Mouse (Mus musculus): Measurements from ENCODE around the gene Cog1.

The Cog1 gene

DNA sequence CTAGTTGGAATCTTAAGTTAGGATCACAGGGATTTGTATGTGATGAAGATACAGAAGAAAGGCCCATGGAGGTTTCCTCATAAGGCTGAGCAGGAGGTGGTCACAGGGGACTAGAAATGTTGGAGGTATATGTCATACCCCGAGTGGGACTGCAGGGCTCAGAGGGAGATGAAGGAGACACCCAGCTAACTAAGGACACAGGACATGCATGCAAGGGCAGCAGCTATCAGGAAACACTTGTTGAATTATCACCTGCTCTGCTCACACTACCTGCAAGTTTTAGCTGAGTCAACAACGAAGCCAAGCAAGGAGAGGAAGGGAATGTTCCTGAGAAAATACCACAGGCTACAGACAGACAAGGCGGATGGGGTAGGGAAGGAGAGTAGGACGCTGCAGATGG, 18.7 kb downstream of the Cog1 start:
- no peak for DNase-seq

DNA sequence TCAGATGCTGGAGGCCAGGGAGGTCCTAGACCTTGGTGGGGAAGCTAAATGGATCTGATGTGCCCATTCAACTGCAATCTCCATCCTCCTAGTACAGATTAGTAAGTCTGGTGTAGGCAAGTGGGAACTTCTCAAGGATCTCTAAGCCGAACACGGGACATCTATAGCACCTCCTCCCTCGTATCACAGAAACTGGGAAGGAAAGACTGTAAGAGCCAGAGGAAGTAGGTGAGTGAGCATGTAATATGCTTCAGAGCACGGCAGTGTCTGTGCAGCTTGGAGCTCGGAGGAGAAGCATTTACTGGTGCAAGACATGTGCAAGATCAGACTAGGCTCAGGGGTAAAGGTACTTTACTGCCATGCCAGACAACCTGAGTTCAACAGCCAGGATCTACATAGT, 19.9 kb downstream of the Cog1 start:
- no peak for DNase-seq

DNA sequence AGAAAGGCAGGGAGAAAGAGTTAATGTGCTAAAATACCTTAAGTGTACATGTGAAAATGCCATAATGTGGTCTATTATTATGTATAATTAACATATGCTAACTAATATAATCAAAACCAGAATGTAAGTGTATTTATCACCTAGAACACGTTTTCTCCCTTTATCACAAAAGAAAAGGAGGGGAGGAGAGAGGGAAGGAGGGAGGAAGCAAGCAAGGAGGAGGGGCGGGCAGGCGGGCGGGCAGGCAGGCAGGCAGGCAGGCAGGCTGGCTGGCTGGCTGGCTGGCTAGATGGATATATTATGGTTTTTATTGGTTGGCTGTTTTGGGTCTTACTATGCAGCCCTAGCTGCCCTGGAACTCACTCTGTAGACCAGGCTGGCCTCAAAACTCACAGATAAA, 20.7 kb downstream of the Cog1 start:
- DNase-seq, result no peak

DNA sequence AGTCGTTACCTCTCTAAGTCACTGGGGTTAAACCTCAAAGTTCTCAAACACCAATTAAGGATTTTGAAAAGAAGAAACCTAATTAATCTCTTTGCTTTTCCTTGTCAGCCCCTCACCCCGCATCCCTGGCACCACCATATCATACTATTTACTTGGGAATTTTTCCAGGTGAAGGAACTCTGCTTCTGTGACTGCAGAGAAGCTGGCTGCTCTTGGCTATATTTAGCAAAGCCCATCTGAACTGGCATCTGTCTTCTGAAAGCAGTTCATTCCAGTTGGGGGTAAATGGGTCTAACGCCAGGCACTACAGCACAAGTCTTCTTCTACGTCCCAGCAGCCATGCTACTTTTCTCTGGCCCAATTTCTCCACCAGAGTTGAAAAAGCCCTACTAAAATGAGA, 24.6 kb downstream of the Cog1 start:
- DNase-seq, result no peak

DNA sequence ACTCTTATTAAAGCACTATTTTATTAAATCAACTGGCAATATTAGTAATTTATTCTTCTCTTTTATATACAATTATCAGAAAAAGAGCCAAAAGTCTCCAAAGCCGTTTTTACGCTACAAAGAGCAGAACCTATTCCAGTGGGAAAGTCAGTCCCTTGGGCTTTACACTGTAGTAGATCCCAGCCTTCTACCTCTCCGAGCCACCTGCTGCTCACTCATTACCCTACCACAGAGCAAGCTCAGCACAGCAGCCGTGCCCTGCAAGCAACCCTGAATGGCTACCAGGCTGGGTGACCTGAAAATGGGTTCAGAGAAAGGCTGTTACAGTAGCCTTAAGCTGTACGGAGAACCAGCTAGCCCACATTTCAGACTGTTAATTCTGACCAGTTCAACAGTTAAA, 25.6 kb downstream of the Cog1 start:
- DNase-seq, result no peak

DNA sequence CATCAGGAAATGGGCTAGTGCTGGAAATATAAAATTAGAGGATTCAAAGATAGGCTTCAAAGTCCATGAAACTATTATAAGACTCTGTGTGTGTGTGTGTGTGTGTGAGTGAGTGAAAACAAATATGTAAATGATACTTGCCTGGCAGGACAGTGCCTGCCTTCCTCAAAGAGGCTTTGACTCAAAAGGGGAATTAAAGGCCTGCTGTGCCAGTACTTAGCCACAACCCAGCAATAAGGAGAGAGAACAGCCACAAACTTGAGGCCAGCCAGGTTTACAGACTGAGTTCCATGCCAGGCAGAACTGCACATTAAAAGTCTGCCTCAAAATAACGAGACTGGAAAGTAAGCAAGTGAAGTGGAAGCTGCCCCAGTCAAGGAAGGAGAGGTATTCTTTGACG, 27.9 kb downstream of the Cog1 start:
- DNase-seq, result no peak

DNA sequence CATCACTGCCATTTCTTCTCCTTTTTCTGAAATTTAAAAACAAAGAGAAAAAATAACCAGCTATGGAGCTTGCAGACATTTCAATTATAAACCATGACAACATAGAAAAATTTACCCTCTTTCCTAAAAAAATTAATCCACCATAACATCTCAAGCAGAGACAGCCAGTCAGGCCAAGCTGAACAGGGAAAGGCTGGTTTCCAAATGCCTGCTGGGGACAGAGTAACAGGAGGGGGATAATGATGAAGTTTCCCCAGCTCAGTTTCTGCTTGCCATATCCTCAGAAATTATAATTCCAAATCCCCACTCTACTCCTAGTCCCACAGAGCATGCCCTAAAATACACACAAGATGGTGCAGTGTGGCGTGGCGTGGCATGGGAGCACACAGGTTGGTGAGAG, 28.4 kb downstream of the Cog1 start:
- DNase-seq, result no peak

DNA sequence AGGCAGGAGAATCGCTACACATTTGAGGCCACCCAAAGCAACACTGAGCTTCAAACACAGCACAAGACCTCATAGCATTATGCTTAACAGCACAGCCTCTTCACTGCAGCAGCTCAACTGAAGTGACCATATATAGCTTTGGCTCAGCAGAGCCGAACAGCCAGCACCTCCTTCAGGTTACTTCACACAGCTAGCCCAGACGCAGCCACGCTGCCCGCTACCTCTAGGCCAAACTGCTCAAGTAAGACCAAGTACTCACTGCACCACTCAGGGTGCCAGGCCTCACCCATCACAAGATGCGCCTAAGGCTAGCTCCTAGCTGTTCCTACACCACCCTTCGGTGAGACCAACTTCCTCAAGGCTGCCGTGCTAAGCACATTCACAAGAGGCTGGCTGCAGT, 29.4 kb downstream of the Cog1 start:
- DNase-seq, result no peak

DNA sequence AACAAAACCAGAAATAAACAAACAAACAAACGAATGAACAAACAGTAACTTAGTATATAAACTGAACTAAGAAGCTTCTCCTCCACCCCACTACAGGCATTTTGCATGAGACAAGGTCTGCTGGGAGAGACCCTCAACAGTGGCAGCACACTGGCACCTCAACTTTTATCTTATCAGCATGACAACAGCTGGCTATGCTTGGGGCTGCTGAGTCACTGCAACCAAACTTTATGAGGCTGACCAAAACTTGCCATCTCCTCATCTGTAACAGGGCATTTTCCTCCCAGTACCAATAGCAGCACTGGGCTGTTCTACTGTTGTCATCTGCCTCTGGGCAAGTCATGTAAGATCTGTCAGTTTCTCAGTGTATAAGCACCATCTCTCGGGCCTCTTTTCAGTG, 32.0 kb downstream of the Cog1 start:
- DNase-seq, result no peak

DNA sequence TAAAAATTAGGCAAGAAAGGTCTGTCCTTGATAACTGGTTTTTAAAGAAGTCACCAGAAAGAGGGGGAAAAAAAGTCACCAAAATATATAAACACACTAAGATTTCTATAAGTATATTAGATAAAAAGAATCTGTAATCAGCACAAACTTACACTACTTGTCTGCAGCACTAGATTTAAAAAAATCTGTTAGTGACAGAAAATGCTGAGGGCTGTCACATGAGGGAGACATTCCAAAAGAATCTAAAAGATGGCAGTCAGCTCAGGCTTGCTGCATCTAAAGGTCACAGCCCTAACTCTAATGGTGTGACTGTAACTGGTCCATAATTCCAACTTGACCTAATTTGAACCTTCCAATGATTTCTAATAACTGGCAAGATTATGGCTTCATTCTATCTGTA, 33.0 kb downstream of the Cog1 start:
- no peak for DNase-seq

DNA sequence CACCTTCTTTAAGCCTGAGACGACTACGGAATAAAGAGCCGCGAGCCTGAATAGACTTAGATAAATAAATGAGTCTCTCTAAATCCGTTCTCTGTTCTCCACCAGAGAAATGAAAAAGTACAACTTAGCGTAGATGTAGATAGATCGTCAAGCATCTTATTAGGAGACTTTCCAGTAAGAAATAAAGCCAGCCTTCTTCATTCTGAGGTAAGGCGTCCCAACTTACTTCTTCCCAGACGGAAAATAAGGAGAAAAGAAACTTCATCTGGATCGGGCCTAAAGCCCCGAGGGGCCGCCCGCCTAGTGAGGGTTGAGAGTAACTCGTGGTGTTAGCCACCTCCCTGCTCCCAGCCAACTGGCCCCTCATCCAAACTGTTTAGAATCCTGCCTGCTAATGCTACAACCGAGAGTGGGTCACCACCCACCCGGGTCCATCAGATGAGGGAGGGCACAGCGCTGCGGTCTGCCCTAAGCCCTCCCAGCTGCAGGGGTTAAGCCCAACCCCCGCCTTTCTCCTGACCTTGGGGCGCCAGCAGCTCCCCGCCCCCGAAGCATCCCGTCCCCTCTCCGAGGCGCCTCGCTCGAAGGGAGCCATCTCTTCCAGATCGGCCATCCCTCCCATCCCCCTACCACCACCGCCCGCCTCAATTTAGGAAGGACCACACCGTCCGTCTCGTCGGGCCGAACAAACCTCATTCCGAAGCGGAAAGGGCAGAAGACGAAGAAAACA, 34.1 kb downstream of the Cog1 start:
- DNase-seq, result peak; percentile 65 to 78

DNA sequence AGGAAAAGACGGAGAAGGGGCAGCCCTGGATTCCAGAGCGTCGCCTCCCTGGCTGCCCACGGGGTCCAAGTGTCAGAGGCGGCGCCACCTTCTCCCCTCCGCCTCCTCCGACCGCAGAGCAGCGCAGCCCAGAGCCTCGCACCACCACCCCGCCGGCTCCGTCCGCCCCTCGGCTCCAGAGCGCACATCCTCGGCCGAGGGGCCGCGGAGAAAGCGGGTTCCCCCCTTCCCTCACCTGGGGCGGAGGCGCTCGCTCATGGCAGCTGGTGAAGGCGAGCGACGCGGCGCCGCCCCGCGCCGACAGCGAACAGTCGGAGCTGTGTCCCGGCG, 34.6 kb downstream of the Cog1 start:
- no peak for DNase-seq

DNA sequence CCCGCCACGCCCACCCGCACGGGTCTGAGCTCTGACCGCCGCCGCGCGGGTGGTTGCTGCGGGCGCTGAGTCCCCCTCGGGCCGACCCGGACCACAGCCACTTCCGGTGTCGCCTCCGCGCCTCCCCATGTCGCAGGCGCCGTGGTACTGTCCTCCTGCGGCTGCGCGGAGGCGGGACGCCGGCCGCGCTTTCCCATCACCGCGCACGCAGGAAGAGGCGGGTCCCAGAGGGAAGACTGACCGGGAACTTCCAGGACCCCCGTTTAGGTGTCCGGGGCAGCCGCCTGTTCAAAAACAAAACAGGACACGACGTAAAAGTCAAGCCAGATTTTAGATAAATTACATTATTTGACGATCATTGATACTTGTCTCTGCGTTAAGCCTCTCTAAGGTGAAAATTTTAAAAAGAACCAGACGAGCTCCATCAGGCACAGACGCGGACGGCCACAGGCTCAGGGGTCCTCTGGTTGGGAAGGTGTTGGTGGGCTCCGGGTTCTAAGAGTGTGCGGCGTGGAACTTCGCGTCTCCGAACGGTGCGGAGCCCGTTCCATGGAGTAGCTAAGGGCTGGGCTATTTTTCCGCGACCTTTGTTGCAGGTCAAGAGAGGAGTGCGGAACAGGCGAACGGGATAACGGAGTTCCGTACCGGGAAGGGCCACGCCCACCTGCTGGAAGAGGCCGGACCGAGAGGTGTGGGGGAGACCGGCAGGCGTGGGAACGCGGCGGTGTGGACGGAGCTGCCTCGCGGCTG, 35.2 kb downstream of the Cog1 start, which contains the start of the genes Fam104a and D11Wsu47e:
TSS of gene Fam104a (minus strand) at position 199 of the 750 bp plus-strand sequence.
TSS of gene D11Wsu47e (plus strand) at position 456 of the 750 bp plus-strand sequence.
- peak; percentile 94 to 96 for DNase-seq

DNA sequence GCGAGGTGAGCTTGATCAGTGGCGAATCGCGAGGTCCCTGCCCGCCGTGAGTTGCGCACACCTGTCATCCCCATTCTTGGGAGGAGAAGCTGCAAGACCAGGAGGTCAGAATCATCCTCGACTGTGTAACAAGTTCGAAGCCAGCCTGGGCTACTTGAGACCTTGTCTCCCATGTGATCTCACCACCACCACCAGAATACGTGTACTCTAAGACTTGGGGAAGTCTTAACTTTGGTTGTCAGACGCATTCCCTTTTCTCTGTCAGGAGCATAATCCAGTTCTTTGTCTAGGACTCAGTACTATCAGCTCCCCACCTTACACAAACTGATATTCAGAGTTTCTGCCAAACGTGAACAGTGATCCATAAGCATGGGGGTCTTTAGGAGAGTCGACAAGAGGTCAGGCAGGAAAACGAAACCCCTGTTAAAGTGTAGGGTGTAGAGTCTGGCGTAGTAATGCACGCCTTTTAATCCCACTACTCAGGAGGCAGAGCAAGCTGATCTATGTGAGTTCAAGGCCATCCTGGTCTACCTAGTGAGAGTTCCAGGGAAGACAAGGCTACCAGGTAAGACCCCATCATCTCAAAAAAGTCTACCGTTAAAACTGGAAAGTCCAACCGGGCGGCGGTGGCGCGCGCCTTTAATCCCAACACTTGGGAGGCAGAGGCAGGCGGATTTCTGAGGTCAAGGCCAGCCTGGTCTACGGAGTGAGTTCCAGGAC, 35.9 kb downstream of the Cog1 start:
- no peak for DNase-seq

DNA sequence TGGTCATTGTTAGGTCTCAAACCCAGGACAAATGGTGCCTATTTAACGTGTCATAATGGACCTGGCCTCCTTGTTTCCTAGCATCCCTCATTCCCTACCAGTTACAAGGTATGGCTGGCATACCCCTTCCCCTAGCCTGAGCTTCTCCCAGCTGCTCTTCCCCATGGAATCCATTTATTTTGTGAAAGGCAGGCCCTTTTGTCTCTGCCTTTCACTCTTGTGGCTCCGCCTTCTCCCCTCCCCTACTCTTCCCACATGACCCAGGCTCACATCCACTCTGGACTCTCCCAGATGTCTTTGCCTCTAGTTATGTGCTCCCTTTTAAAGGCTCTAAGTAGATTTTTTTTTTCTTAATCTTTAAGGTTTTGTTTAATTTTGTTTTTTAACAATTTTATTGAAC, 38.1 kb downstream of the Cog1 start:
- DNase-seq, result no peak

DNA sequence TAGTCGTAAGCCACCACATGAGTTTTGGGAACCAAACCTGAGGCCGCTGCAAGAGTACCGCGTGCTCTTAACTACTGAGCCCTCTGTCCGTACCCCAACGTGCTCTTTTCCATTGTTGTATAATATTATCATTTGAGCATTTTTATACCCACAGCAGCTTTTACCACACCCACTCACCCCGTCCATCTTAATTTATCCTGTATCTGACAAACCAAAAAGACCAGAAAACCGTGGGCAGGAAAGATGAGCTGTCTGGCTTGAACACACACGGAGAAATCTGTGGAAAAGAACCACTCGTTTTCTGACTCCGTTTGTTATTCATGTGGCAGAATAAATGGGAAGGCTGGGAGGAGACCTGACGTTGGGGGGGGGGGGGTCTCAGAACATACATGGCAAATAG, 41.5 kb downstream of the Cog1 start:
- no peak for DNase-seq

DNA sequence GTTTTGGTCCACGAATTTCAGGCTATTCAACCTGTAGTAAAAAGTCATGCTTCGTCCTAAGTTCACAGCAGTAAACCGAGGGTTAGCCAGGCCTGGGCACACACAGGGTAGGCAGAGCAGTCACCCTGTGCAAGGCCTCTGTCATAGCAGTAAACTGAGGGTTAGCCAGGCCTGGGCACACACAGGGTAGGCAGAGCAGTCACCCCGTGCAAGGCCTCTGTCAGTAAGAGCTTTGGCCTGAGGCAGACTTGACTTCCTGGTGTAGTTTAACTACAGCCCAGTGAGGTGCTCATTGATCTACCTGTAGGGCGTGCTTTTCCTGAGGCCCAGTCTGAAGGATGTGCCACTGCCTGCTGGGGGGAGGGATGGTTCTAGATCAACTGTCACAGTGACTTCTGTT, 42.3 kb downstream of the Cog1 start:
- no peak for DNase-seq

DNA sequence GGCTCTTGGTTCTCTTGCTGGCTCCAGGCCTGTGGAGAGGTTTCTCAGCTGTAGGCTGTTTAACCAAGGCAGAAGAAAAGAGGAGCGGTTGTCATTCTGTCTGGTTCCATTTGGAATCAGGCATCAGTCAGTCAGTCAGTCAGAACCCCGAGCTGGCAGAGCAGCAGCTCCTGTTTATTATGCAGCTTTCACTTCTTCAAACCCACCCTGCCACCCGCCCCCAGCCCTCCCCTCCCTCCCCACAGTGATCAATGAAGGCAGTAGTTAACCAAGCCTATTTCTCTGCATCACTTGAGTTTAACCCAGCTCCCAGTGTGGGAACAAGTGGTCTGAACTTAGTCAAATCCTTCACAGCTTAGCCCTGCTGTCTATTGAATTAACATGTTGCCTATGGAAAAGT, 42.9 kb downstream of the Cog1 start:
- no peak for DNase-seq

DNA sequence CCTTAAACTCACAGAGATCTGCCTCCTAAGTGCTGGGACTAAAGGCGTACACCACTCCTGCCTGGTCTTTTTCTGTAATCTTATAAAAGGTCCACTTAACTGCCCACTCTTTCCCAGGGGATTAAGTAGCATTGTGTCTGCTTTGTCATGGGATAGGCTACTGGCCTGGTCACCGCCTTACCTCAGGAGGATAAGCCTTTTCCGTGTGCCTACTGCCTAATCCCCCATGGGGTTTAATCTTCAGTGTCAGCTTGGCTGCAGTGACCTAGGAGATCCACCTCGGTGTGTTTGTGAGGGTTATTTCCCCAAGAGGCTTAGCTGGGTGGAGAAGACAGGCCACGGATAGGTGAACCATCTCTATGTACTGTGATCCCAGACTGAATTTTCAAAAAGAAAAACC, 48.6 kb downstream of the Cog1 start:
- no peak for DNase-seq

DNA sequence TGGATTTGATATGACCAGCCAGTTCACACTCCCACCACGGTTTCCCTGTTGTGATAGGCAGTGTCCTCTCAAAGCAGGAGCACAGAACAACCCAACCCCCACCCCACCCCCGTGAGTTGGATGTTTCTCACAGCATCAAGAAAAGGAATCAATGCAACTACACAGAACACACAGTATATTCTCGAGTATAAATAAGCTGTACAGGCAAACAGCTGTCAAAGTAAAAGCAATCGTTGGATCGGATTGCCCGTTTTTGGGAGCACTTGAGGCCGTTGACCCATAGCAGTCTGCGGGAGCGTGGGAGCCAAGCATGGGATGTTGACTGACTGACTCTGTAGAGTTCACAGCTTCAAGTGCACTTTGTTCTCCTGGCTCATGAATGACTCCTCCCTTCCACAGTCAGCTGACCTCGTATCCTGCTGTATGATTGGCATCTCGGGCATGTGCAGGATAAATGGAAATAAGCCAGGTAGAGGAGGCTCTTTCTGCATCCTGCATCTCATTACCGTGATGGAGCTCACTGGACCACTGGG, 49.1 kb downstream of the Cog1 start:
- no peak for DNase-seq

DNA sequence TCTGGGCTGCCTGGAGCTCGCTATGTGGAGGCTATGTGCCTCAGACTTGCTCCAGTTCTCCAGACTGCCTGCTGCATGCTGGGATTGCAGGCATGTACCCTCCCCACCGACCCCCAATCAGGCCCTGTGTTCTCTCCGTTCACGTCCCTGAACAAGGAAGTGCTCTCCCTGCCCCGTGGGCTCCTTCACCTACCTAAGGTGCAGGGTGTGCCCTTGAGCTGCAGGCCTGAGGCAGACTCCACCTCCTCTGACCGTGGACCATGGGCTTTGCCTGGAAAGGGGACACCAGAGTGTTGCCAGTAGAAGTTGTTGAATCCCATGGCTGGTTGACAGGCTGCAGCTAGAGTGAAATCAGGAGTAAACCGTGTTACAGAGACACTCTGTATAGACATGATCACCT, 50.7 kb downstream of the Cog1 start:
- no peak for DNase-seq

DNA sequence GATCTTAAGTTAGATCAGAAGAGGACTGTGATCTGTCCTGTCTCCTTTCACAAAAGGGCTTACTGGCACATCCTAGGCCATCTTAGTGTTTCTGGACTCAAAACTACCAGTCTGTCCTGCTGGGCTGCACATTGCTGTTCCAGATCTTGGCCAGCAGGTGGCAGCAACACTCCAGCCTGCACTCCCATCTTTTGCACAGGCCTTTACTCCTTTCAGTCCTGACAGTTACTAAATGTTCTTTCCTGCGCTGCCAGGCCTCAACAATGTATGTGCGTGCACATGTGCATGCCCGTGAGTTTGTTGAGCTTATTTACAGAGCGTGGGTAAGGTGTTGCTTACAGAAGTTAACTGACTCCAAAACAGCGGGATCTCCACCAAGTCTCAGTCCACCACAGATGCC, 54.8 kb downstream of the Cog1 start:
- peak; percentile 74 to 76 for DNase-seq

DNA sequence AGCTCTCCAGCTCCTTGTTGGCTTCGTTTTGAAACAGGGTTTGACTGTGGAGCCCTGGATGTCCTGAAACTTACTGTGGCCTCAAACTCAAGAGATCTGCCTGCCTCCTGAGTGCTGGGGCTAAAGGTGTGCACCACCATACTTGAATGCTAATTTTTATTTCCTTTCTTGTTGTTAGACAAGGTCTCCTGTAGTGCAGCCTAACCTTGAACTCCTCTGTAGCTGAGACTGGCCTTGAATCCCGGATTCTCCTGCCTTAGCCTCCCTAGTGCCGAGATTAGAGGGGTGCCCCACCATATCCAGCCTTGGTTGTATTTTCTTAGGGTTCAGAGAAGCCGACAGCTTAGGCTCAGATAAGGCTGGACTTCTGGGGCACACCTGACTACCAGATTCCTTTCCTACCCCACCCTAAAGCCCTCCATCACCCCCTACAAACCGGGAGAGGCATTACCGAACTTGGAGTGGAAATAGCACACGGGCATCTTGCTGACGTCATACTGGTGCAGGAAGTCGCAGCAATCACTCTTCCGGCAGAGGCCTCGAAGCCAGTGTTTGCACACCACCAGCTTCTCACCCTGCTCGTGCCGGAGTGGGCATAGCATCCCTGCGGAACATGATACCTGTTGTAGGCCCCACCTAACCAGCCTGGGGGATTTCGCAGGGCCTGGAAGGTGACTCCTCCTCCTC, 57.1 kb downstream of the Cog1 start:
- no peak for DNase-seq
